Mouse (Mus musculus) spleen, postnatal 14 days (tissue): ENCODE data around the gene Crxos.
"Not testable (repeated sequence)": the region's sequence is repeated elsewhere in the genome, so short reads cannot be mapped to it uniquely, and the experiment has no call there.

Experiments used
- DNase-seq, 2 experiments: peaks; one replicate each; pipeline ENCODE4 v3.0.0; 2021 to 2022; ENCODE audit warnings: low spot score in 2 of 2

The Crxos gene

DNA sequence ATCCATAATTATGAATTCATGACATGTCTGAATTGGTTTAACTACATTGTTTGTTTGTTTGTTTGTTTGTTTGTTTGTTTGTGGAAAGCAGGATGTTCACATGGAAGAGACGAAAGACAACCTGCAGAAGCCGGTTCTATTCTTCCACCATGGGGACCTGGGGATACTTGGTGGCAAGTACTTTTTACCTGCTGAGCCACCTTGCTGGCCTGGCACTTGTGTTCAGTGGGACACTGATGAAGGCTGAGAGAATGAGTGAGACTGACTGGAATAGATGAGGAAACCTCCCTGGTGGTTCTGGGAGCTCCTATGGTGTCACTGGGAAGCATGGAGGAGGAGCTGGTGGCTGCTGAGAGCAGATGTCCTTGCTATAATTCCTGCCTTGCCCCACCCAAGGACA, at the start of gene Crxos:
Gene Crxos, plus strand, starts transcription at position 301 of the 400 bp plus-strand sequence.
- DNase-seq = no peak

GRCm38 (mm10) chr7:15839578-15839977, 42.8 kb upstream of the Crxos start, which contains the start of gene Obox6:
Gene Obox6, minus strand, starts transcription at chr7:15839678.
- no peak for DNase-seq

GRCm38 (mm10) chr7:15859657-15860056, 22.8 kb upstream of the Crxos start:
- no peak for DNase-seq

GRCm38 (mm10) chr7:15864104-15864503, 18.3 kb upstream of the Crxos start:
- DNase-seq = no peak

GRCm38 (mm10) chr7:15879756-15880155, 2.7 kb upstream of the Crxos start, which contains the start of gene Crx:
Gene Crx, minus strand, starts transcription at chr7:15879968.
- DNase-seq = no peak

DNA sequence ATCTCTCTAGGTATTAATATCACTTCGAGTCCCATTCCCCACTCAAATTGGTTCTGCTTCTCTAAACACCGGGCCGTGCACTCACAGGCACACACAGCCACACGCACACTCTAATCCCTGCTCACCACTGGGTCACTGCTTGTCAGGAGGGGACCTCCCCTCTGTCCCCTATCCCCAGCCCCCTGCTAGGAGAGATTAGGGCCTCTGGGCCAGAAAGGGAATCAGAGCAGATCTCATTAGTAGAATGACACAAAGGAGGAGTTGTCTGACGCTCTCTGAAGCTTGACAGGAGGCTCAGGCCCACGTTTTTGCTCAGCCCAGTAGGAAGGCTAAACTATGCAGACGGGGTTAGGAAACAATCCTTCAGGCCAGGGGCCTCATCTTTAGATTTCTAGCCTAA, 1.0 kb upstream of the Crxos start:
- DNase-seq = no peak

DNA sequence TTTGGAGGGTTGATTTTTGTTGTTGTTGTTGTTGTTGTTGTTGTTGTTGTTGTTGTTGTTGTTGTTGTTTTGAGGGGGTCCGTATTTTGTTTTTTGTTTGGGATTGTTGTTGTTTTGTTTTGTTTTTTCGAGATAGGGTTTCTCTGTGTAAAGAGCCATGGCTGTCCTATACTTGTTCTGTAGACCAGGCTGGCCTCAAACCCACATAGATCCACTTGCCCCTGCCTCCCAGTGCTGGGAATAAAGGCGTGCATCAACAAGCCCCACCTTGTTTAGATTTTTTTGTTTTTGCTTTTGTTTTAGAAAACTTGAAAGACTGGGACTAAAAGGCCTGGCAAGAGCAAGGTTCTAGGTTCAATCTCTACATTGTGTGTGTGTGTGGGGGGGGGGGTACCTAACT, 586 bp upstream of the Crxos start:
- no peak for DNase-seq

GRCm38 (mm10) chr7:15884127-15884526, 1.7 kb downstream of the Crxos start:
- no peak for DNase-seq

DNA sequence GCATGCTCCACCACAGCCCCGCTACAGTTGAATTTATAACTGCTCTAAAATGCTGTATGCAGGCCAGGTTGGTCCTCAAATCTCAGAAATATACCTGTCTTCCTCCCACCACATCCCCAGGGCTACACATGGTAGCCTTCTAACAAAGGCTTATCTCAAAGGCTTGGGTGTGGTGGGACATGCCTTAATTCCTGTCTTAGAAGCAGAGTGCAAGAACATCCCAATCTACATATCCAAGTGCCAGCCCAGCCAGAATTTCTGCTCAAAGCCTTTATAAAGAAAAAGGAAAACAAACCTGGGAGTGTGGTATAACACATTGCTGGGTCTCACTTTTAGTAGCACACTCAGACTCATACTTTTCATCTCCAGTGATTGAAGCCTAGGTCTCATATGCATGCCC, 11.8 kb downstream of the Crxos start:
- no peak for DNase-seq

- DNase-seq = no peak
Measured at GRCm38 (mm10) chr7:15901366-15902048, 19.1 kb downstream of the Crxos start.

- no peak for DNase-seq
Measured at GRCm38 (mm10) chr7:15905861-15906260, 23.4 kb downstream of the Crxos start.

DNA sequence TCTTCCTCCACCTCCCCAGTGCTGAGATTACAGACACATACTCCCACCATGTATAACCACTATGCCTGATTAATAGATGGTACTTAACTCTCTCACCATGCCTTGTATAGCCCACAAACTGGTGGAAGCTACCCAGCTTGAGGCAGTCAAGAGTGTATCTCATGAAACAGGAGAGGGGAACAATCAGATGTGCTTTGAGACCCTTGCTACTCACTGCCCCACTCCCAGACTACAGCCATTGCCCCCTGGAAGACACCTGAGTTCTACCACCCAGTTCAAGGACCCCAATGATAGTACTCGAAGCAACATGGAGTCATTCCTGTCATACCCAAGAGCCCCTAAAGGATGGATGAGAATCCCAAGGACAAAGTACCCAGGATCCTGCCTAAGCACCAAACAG, 24.2 kb downstream of the Crxos start:
- DNase-seq = no peak

DNA sequence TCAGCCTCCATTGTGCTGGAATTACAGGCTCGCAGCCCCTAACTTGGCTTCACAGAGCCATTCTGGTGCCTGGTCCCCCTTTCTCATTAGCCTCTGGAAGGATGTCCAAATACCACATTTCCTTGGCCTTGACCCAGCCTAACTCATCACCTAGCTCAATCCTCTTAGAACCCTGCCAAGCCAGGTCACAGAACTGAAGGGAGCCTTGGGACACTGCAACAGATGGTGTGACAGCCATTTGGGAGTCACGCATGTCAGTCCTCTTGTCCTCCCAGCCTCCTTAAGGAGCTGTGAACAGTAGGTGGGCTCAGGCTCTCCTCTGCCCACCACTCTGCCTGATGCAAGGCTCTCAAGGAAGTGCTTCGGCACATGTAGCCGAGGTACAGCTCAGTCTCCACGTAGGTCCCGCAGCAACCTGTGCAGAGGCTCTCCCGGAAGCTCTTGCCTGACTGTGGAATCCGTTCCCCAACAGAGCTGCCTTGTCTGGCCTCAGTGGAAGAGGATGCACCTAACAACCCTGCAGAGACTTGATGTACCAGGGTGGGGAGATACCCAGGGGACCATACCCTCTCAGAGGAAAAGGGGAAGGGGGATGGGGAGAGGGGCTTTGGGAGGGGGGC, 25.7 kb downstream of the Crxos start:
- no peak for DNase-seq

DNA sequence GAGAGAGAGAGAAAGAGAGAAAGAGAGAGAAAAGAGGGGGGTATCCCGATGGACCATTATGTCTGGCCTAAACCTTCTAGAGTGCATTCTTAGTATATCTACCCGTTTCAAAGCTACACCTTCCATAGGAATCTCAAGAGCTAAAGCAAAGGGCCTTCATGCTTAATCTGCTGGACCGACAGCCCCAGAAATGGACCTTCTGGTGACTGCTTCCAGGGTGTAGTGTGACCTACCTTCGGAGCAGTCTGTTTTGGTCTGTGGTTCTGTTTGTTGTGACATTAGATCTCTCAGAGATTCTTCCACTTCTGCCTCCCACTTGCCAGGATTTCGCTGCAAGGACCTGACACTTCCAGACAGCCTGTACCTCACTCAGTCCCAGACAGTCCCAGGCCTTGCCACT, 28.1 kb downstream of the Crxos start:
- no peak for DNase-seq

- DNase-seq = peak; percentile 27 to 64
Measured at GRCm38 (mm10) chr7:15912183-15912582, 29.8 kb downstream of the Crxos start.

DNA sequence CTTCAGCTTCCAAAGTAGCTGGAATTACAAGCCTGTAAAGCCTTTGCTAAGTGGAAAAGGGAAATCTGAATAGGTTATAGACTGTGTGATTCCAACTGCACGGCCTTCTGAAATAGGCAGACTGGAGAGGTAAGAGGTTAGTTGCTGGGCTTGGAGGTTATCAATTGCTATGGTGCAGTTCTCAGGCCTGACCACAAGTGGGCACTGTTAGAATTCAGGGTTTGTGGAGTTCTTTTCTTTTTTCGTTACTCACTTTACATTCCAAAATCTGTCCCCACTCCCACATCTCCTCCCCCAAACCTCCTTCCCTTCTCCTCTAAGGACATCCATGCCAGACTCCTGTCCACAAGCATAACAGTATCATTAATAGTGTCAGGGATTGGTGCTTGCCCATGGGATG, 31.8 kb downstream of the Crxos start:
- DNase-seq = peak in 1 of 2 experiments; percentile 34

- no peak for DNase-seq
Measured at GRCm38 (mm10) chr7:15914751-15915150, 32.3 kb downstream of the Crxos start.

DNA sequence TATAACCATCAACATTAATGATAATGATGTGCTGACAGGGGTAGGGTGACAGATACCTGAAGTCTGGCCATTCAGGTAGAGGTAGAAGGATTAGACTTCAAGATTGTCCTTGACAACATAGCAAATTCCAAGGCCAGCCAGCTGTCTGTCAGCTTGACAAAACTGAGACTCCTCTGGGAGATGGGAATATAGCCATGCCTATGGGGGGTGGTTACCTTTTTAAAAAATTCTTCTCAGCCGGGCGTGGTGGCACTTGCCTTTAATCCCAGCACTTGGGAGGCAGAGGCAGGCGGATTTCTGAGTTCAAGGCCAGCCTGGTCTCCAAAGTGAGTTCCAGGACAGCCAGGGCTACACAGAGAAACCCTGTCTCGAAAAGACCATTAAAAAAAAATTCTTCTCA, 33.3 kb downstream of the Crxos start:
- not testable (repeated sequence) for DNase-seq

DNA sequence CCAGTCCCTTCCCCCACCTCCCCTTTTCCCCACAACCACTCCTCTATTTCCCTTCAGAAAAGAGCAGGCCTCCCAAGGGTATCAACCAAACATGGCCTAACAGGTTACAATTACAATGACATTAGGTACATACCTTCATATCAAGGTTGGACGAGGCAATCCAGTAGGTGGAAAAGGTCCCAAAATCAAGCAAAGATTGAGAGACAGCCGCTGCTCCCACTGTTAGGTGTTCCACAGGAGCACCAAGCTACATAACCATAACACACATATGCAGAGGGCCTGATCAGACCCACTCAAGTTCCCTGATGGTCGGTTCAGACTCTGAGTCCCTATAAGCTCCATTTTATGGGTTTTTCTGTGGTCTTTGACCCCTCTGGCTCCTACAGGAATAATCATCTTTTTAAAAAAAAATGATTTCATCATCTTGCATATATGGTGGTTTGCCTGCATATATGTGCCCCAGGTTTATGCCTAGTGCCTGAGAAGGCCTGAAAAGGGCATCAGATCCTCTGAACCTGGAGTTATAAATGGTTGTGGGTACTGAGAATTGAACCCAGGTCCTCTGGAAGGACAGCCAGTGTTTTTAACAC, 33.8 kb downstream of the Crxos start:
- no peak for DNase-seq

- no peak for DNase-seq
Measured at GRCm38 (mm10) chr7:15916996-15917395, 34.6 kb downstream of the Crxos start.

- DNase-seq = no peak
Measured at GRCm38 (mm10) chr7:15918371-15918770, 36.0 kb downstream of the Crxos start.

- DNase-seq = no peak
Measured at GRCm38 (mm10) chr7:15919947-15920346, 37.5 kb downstream of the Crxos start.

DNA sequence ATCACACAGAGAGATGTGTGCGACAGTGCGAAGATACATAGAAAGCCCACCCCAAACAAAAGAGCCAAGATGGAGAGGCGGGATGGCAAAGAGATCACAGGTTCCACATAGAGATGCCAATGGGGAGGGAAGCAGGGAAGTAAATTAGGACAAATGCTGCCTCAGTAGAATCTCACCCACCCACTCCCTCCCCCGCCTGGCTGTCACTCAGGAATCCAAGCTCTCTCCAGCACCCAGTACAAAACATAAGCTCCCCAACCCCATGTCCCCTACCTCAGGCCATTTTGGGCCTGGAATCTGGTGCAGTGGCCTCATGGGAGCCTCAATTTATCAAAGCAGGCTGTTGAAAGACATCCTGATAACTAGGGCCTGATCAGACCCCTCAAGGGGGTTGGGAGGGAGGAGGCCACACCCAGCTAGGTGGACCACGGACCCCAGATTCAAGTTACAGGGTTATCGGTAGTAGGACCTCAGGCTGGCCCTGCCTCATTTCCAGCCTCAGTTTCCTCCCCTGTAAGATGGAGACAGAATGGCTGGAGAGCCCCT, 38.3 kb downstream of the Crxos start:
- DNase-seq = no peak
